ENCODE assay signal across 10 mouse cellular contexts in the genomic region with DNA sequence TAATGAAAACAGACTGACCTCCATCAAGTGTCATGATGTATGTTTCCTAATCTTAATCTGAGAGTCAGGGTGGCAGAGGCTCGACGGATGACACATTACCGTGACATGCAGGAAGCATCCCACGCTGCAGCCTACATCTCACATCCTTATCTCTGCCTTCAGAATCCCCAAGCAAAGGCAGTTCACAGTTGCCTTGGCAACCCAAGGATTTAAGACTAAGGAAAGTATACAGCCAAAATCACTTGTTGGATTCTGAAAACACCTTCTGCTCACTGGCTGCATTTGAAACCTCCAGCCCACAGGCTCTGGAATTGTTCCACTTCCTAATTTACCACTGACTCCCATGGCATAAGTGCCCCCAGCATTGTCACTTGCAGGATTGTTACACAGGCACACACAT. TPM values are rescaled to one million over a fixed set of nuclear protein-coding genes. Genes with fewer than 3 reads are reported as not detected.
DNase-seq lines count a peak whose midpoint lies in the region; ATAC-seq lines count a peak whose summit lies in the region.
"Had no signal": no experiment of that assay in that cellular context is flagged by ENCODE, and none has a peak within 500 bp of the region (broad histone marks: within the 10 kb centered on the region; RNA-seq: fewer than 3 reads in every experiment).

No protein-coding gene starts in this region.

- peaks cover 19% of the 10 kb centered on the region for H3K36me3 ChIP-seq in heart, embryonic 10.5 days

- H3K27ac ChIP-seq in heart, embryonic 10.5 days = peak overlapping the region; percentile 37; the same call in 1 of the 2 replicates
- H3K27ac ChIP-seq: midbrain, embryonic 12.5 days had no signal

- no peaks in the 10 kb centered on the region for H3K27me3 ChIP-seq in heart, embryonic 10.5 days (ENCODE audit: insufficient read depth, poor library complexity, severe bottlenecking)
- H3K27me3 ChIP-seq: midbrain, embryonic 12.5 days had no signal

- peak; percentile 57; the same call in 1 of the 2 replicates for ATAC-seq in erythroid progenitor cell, adult 5-6 weeks (replicated peaks; ENCODE audit: low FRiP score, poor library complexity, severe bottlenecking)

- no peaks in the 10 kb centered on the region for H3K9me3 ChIP-seq in heart, embryonic 10.5 days
- H3K9me3 ChIP-seq: midbrain, embryonic 12.5 days had no signal

- intact Hi-C loops in heart, postnatal 25 days (cut with DNase I) = no loop called here

- peaks cover 77% of the 10 kb centered on the region for H3K4me1 ChIP-seq in heart, embryonic 10.5 days
- H3K4me1 ChIP-seq: midbrain, embryonic 12.5 days had no signal

- peak overlapping the region; percentile 12; the same call in 1 of the 2 replicates for H3K4me3 ChIP-seq in heart, embryonic 10.5 days
- H3K4me3 ChIP-seq: midbrain, embryonic 12.5 days had no signal

- DNase-seq in heart, embryonic 10.5 days (ENCODE audit: low spot score) = no peak
- no peak for DNase-seq in heart, postnatal 25 days (ENCODE audit: low spot score)
- peak; percentile 72 to 82 for DNase-seq in left cerebral cortex, adult 9 months (ENCODE audit: low spot score in 2 of 2)
- DNase-seq in right cerebral cortex, adult 2 months (ENCODE audit: low spot score in 2 of 2) = peak; percentile 68 to 77
- no peak for DNase-seq in ovary, postnatal 10 days (ENCODE audit: low spot score)
- DNase-seq in cerebellum, adult 9-10 months = no peak
- no peak for DNase-seq in urinary bladder, postnatal 25 days (ENCODE audit: low spot score)
- DNase-seq: heart, postnatal 36 days had no signal

- 17% methylated on average over 4 of the region's 4 CpGs for WGBS in heart, embryonic 10.5 days

RNA-seq across cellular contexts. Expression of a gene that starts 38.8 kb away (rescaled TPM):
- polyA plus RNA-seq in heart, embryonic 10.5 days (2016; fragmentation: Nextera tagmentation; extraction: Ambion mirVana) = 16.5 and 18.5 TPM in 2 replicates
- total RNA-seq in heart, postnatal 25 days (2021) = 10 to 100 TPM; 10.1 to 14.2 TPM
- 12.2 and 12.3 TPM in 2 replicates for total RNA-seq in erythroid progenitor cell, adult 5-6 weeks (2015; ENCODE audit: low replicate concordance)
- 7.5 and 15.5 TPM in 2 replicates for total RNA-seq in erythroid progenitor cell, adult 5-6 weeks (2017; ENCODE audit: low replicate concordance)

RNA-seq across cellular contexts. Expression of a gene that starts 40.5 kb away (rescaled TPM):
- polyA plus RNA-seq in heart, embryonic 10.5 days (2016; fragmentation: Nextera tagmentation; extraction: Ambion mirVana) = 16.5 and 20.5 TPM in 2 replicates
- 1 to 10 TPM; 7.0 to 7.4 TPM for total RNA-seq in heart, postnatal 25 days (2021)
- total RNA-seq in erythroid progenitor cell, adult 5-6 weeks (2015; ENCODE audit: low replicate concordance) = 4.6 and 37.5 TPM in 2 replicates
- total RNA-seq in erythroid progenitor cell, adult 5-6 weeks (2017; ENCODE audit: low replicate concordance) = 11.7 and 13.2 TPM in 2 replicates

RNA-seq across cellular contexts. Expression of a gene that starts 55.2 kb away (rescaled TPM):
- polyA plus RNA-seq in heart, embryonic 10.5 days (2016; fragmentation: Nextera tagmentation; extraction: Ambion mirVana) = 64.1 and 65.6 TPM in 2 replicates
- 10 to 100 TPM; 54.3 to 54.9 TPM for total RNA-seq in heart, postnatal 25 days (2021)
- 5.4 and 14.3 TPM in 2 replicates for total RNA-seq in erythroid progenitor cell, adult 5-6 weeks (2015; ENCODE audit: low replicate concordance)
- total RNA-seq in erythroid progenitor cell, adult 5-6 weeks (2017; ENCODE audit: low replicate concordance) = 9.0 and 10.8 TPM in 2 replicates

RNA-seq across cellular contexts. Expression of a gene that starts 55.7 kb away (rescaled TPM):
- polyA plus RNA-seq in heart, embryonic 10.5 days (2016; fragmentation: Nextera tagmentation; extraction: Ambion mirVana) = 36.9 and 38.0 TPM in 2 replicates
- 10 to 100 TPM; 18.3 to 21.2 TPM for total RNA-seq in heart, postnatal 25 days (2021)
- 2.9 and 10.1 TPM in 2 replicates for total RNA-seq in erythroid progenitor cell, adult 5-6 weeks (2015; ENCODE audit: low replicate concordance)
- total RNA-seq in erythroid progenitor cell, adult 5-6 weeks (2017; ENCODE audit: low replicate concordance) = 11.2 and 15.4 TPM in 2 replicates

Comparison
In these comparisons a context has a peak if more than half of its experiments do, and no peak if none do; other contexts are left out.
1. DNase-seq: peak in left cerebral cortex, adult 9 months (2 of 2) and right cerebral cortex, adult 2 months (2 of 2); none in heart, embryonic 10.5 days (single experiment), heart, postnatal 25 days (single experiment), ovary, postnatal 10 days (single experiment), cerebellum, adult 9-10 months (single experiment) and urinary bladder, postnatal 25 days (single experiment).